Mouse (Mus musculus) stomach, postnatal 0 days (tissue): ENCODE results near the gene Eif4enif1. TPM values are rescaled to one million over a fixed set of nuclear protein-coding genes. Genes with fewer than 3 reads are reported as not detected.

Experiments
- ATAC-seq: fragments of 200-750 bp; cut with Nextera tagmentation; 2 replicates; pipeline ENCODE4 v1.8.0; 2017; ENCODE audit not compliant: low FRiP score, low TSS enrichment
- DNase-seq: peaks from one replicate; pipeline ENCODE4 v3.0.0-alpha.2; 2016; ENCODE audit warnings: low spot score
- H3K27ac ChIP-seq: fragments of 300-500 bp; sonication (generic); replicated peaks from 2 replicates; pipeline ENCODE4 v1.5.1; 2014; ENCODE audit warnings: mild to moderate bottlenecking, control low read depth
- H3K27me3 ChIP-seq: fragments of 300-500 bp; sonication (generic); 2 replicates; pipeline ENCODE4 v1.6.1; 2014; ENCODE audit warnings: low read length; ENCODE audit not compliant: control insufficient read depth, insufficient read depth
- H3K36me3 ChIP-seq: fragments of 300-500 bp; sonication (generic); 2 replicates; pipeline ENCODE4 v1.6.1; 2014; ENCODE audit warnings: low read length, mixed read lengths; ENCODE audit not compliant: control insufficient read depth, insufficient read depth
- H3K4me1 ChIP-seq: fragments of 300-500 bp; sonication (generic); replicated peaks from 2 replicates; pipeline ENCODE4 v1.6.1; 2014; ENCODE audit warnings: antibody characterized with exemption; ENCODE audit not compliant: control insufficient read depth, insufficient read depth
- H3K4me2 ChIP-seq: fragments of 300-500 bp; sonication (generic); replicated peaks from 2 replicates; pipeline ENCODE4 v1.6.1; 2014; ENCODE audit warnings: low read depth, mild to moderate bottlenecking, control low read depth, moderate library complexity
- H3K4me3 ChIP-seq: fragments of 300-500 bp; sonication (generic); 2 replicates; pipeline ENCODE4 v1.5.1; 2014; ENCODE audit warnings: low read depth, low read length, control low read depth
- H3K9ac ChIP-seq: fragments of 300-500 bp; sonication (generic); 2 replicates; pipeline ENCODE4 v1.6.1; 2014; ENCODE audit warnings: mild to moderate bottlenecking, low read length, control low read depth, mixed read lengths
- H3K9me3 ChIP-seq: fragments of 300-500 bp; sonication (generic); 2 replicates; pipeline ENCODE4 v1.6.1; 2016; ENCODE audit warnings: low read length; ENCODE audit not compliant: control insufficient read depth
- CTCF ChIP-seq: IDR thresholded peaks from 2 replicates; pipeline ENCODE4 v1.5.1; 2016; ENCODE audit warnings: antibody characterized with exemption, low read depth, mild to moderate bottlenecking, moderate library complexity
- EP300 ChIP-seq: optimal IDR thresholded peaks from 2 replicates; pipeline ENCODE3; 2016; ENCODE audit warnings: antibody characterized with exemption
- WGBS: fragments of 180-500 bp; shearing (Covaris S2); extraction: QIAGEN DNeasy Blood & Tissue Kit; methylation state at CpG from one replicate; pipeline ENCODE4 v1.1.7; 2014; 5-methylcytosine and 5-hydroxymethylcytosine counted together
- polyA plus RNA-seq: library from polyadenylated mRNA; unstranded; fragments of >200 nt; fragmentation: Nextera tagmentation; extraction: Ambion mirVana; gene quantifications from 2 replicates; pipeline ENCODE4 v1.2.1, GENCODE M21; 2015

The Eif4enif1 gene
- polyA plus RNA-seq, 1 experiment from 2014 or later, result 15.3 TPM

- DNase-seq, result no peak
- ATAC-seq, result peak; percentile 19
These were observed 63.3 kb downstream of the Eif4enif1 start for GRCm38 (mm10) chr11:3265291-3266078.

GRCm38 (mm10) chr11:3266079-3266685 lies 64.0 kb downstream of the Eif4enif1 start, which contains the start of gene Drg1:
TSS of gene Drg1 (minus strand) at chr11:3266415.
- WGBS, result under 1% methylated on average over 41 of the region's 72 CpGs
- H3K4me3 ChIP-seq, result peak within 1 kb of the TSS; percentile 96
- H3K9me3 ChIP-seq, result no peaks in the 10 kb centered on the region
- TF ChIP-seq EP300, result peak; percentile 77
- no peak for TF ChIP-seq CTCF
- H3K9ac ChIP-seq, result peak within 1 kb of the TSS; percentile 100
- peak within 1 kb of the TSS; percentile 97 for H3K27ac ChIP-seq
- ATAC-seq (peak; percentile 99), DNase-seq (peak; percentile 95)
- H3K4me1 ChIP-seq, result 0 out of 2 replicates have a peak, but pooled peaks cover 3% of the 10 kb centered on the region
- peak within 1 kb of the TSS; percentile 74 for H3K4me2 ChIP-seq
- peaks cover 6% of the 10 kb centered on the region; the same call in 1 of the 2 replicates for H3K36me3 ChIP-seq
- no peaks in the 10 kb centered on the region for H3K27me3 ChIP-seq

More at GRCm38 (mm10) chr11:3265291-3266078, 63.3 kb downstream of the Eif4enif1 start:
- peaks cover 6% of the 10 kb centered on the region; the same call in 1 of the 2 replicates for H3K36me3 ChIP-seq
- H3K4me3 ChIP-seq, result peak overlapping the region; percentile 96
- no peaks in the 10 kb centered on the region for H3K27me3 ChIP-seq
- TF ChIP-seq EP300, result no peak
- no peak for TF ChIP-seq CTCF
- 0 out of 2 replicates have a peak, but pooled peaks cover 3% of the 10 kb centered on the region for H3K4me1 ChIP-seq
- WGBS, result under 1% methylated on average over 26 of the region's 26 CpGs
- H3K4me2 ChIP-seq, result peak overlapping the region; percentile 74
- peak overlapping the region; percentile 100 for H3K9ac ChIP-seq
- peak overlapping the region; percentile 97 for H3K27ac ChIP-seq
- H3K9me3 ChIP-seq, result no peaks in the 10 kb centered on the region

- H3K4me3 ChIP-seq, result peak overlapping the region; percentile 96
- 0 out of 2 replicates have a peak, but pooled peaks cover 3% of the 10 kb centered on the region for H3K4me1 ChIP-seq
- peak overlapping the region; percentile 74 for H3K4me2 ChIP-seq
- H3K9ac ChIP-seq, result peak overlapping the region; percentile 100; the same call in 1 of the 2 replicates
- ATAC-seq (no peak), DNase-seq (no peak)
- no peaks in the 10 kb centered on the region for H3K36me3 ChIP-seq
- no peak overlapping the region for H3K27ac ChIP-seq
- WGBS, result 46% methylated on average over 7 of the region's 7 CpGs
- no peaks in the 10 kb centered on the region for H3K9me3 ChIP-seq
- TF ChIP-seq CTCF (no peak), EP300 (no peak)
- no peaks in the 10 kb centered on the region for H3K27me3 ChIP-seq
These were observed 64.9 kb downstream of the Eif4enif1 start for GRCm38 (mm10) chr11:3267133-3267532.

- no peak overlapping the region for H3K27ac ChIP-seq
- H3K27me3 ChIP-seq, result no peaks in the 10 kb centered on the region
- TF ChIP-seq CTCF, result no peak
- no peak for TF ChIP-seq EP300
- DNase-seq (no peak), ATAC-seq (no peak)
- no peaks in the 10 kb centered on the region for H3K36me3 ChIP-seq
- no peak overlapping the region for H3K9ac ChIP-seq
- H3K4me2 ChIP-seq, result no peak overlapping the region
- 0 out of 2 replicates have a peak, but pooled peaks cover 3% of the 10 kb centered on the region for H3K4me1 ChIP-seq
- 33% methylated on average over 4 of the region's 4 CpGs for WGBS
- H3K9me3 ChIP-seq, result no peaks in the 10 kb centered on the region
- H3K4me3 ChIP-seq, result no peak overlapping the region
These were observed 67.0 kb downstream of the Eif4enif1 start for GRCm38 (mm10) chr11:3269241-3269640.

GRCm38 (mm10) chr11:3278351-3278750 lies 76.2 kb downstream of the Eif4enif1 start:
- ATAC-seq (no peak), DNase-seq (no peak)
- Histone ChIP-seq H3K27ac (no peak overlapping the region), H3K9me3 (no peaks in the 10 kb centered on the region), H3K4me2 (no peak overlapping the region), H3K9ac (no peak overlapping the region), H3K36me3 (no peaks in the 10 kb centered on the region), H3K4me3 (no peak overlapping the region), H3K27me3 (no peaks in the 10 kb centered on the region), H3K4me1 (no peaks in the 10 kb centered on the region)
- WGBS, result 63% methylated on average over 5 of the region's 5 CpGs
- no peak for TF ChIP-seq EP300
- no peak for TF ChIP-seq CTCF

GRCm38 (mm10) chr11:3279729-3280128 lies 77.5 kb downstream of the Eif4enif1 start:
- ATAC-seq, result no peak
- Histone ChIP-seq H3K4me2 (no peak overlapping the region), H3K9ac (no peak overlapping the region), H3K9me3 (no peaks in the 10 kb centered on the region), H3K4me3 (no peak overlapping the region), H3K27ac (no peak overlapping the region), H3K36me3 (no peaks in the 10 kb centered on the region), H3K27me3 (no peaks in the 10 kb centered on the region), H3K4me1 (no peaks in the 10 kb centered on the region)
- 73% methylated on average over 2 of the region's 2 CpGs for WGBS
- no peak for DNase-seq
- TF ChIP-seq CTCF, result no peak
- TF ChIP-seq EP300, result no peak
